Mouse (Mus musculus) E14TG2a.4 (cell line): ENCODE data around the gene Galnt18.

Experiments used
- CTCF ChIP-seq: conservative IDR thresholded peaks from 2 replicates; pipeline ENCODE4 v1.5.1; 2014; ENCODE audit warnings: low read length
- NANOG ChIP-seq: IDR thresholded peaks from 2 replicates; pipeline ENCODE4 v1.6.1; 2014; ENCODE audit warnings: borderline replicate concordance, low read length, mixed read lengths
- POU5F1 ChIP-seq: IDR thresholded peaks from 2 replicates; pipeline ENCODE4 v1.6.1; 2014; ENCODE audit warnings: low read length, borderline replicate concordance

DNA sequence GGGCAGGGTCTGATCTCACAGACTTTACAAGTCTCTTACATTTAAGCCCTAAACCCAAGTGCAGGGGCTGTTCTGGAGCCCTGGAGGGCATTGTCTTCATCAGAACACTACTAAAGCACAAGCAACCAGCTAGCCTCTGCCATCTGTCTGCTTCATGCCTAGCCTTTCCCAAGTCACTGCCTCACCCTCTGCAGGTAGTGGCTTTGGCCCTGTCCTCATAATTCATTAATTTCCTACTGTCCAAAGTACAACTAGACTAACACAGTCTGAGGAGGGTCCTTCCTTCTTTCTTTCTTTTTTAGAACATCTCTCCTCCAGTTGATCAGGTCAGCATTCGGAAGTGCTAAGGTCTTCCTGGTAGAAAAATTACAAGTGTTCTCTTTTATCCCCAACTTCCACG, 2.6 kb downstream of the Galnt18 start:
- TF ChIP-seq CTCF: no peak
- no peak for TF ChIP-seq POU5F1
- TF ChIP-seq NANOG: no peak
